Mouse (Mus musculus) liver, embryonic 14.5 days (tissue): Measurements from ENCODE around the gene Mbtd1. TPM values are rescaled to one million over a fixed set of nuclear protein-coding genes. Genes with fewer than 3 reads are reported as not detected.
A peak's percentile ranks its signal among the peaks of the same experiment; 100 is the strongest.

Source experiments
- ATAC-seq: fragments of 200-750 bp; cut with Nextera tagmentation; 2 replicates; pipeline ENCODE4 v1.8.0; 2017; ENCODE audit warnings: moderate number of reproducible peaks, mild to moderate bottlenecking, moderate library complexity; ENCODE audit not compliant: insufficient read depth
- DNase-seq, 3 experiments: peaks; one replicate each; pipeline ENCODE4 v3.0.0-alpha.2; 2012 to 2013; ENCODE audit warnings: low read depth in 3 of 3, low spot score in 3 of 3
- H3K27ac ChIP-seq: fragments of 300-500 bp; sonication (generic); 2 replicates; pipeline ENCODE4 v1.5.1; 2014; ENCODE audit warnings: moderate library complexity, mild to moderate bottlenecking, control low read depth, inconsistent platforms
- H3K27me3 ChIP-seq: fragments of 300-500 bp; sonication (generic); 2 replicates; pipeline ENCODE4 v1.6.1; 2014; ENCODE audit warnings: mild to moderate bottlenecking, low read length, moderate library complexity; ENCODE audit not compliant: control insufficient read depth, insufficient read depth
- H3K36me3 ChIP-seq: fragments of 300-500 bp; sonication (generic); replicated peaks from 2 replicates; pipeline ENCODE4 v1.6.1; 2014; ENCODE audit warnings: low read depth; ENCODE audit not compliant: control insufficient read depth, insufficient read depth
- H3K4me1 ChIP-seq, 2 experiments: fragments of 200-500 bp in 1 of 2; fragments of 300-500 bp in 1 of 2; sonication (generic) in 1 of 2; replicated peaks; 2 replicates each; pipeline ENCODE4 v1.6.1; 2012 to 2014; ENCODE audit warnings: antibody characterized with exemption in 1 of 2, inconsistent platforms in 1 of 2, low read length in 1 of 2; ENCODE audit not compliant: control insufficient read depth in 2 of 2, insufficient read depth in 2 of 2
- H3K4me2 ChIP-seq: fragments of 300-500 bp; sonication (generic); 2 replicates; pipeline ENCODE4 v1.6.1; 2014; ENCODE audit warnings: low read depth, mild to moderate bottlenecking, control low read depth, moderate library complexity
- H3K4me3 ChIP-seq, 2 experiments: fragments of 200-500 bp in 1 of 2; fragments of 300-500 bp in 1 of 2; sonication (generic) in 1 of 2; 2 replicates each; pipeline ENCODE4 v1.5.1; 2012 to 2014; ENCODE audit warnings: low read depth in 2 of 2, low read length in 2 of 2, mild to moderate bottlenecking in 2 of 2, control low read depth in 1 of 2, inconsistent platforms in 1 of 2, moderate library complexity in 1 of 2; ENCODE audit not compliant: insufficient read depth in 1 of 2
- H3K9ac ChIP-seq: fragments of 300-500 bp; sonication (generic); replicated peaks from 2 replicates; pipeline ENCODE4 v1.6.1; 2014; ENCODE audit warnings: mild to moderate bottlenecking, control low read depth, moderate library complexity
- H3K9me3 ChIP-seq: fragments of 300-500 bp; sonication (generic); 2 replicates; pipeline ENCODE4 v1.6.1; 2016; ENCODE audit warnings: low read length, mixed read lengths; ENCODE audit not compliant: control insufficient read depth
- CTCF ChIP-seq: IDR thresholded peaks from 2 replicates; pipeline ENCODE4 v1.5.1; 2016; ENCODE audit warnings: antibody characterized with exemption, low read depth, control low read depth
- EP300 ChIP-seq: IDR thresholded peaks from 2 replicates; pipeline ENCODE4 v1.6.1; 2016; ENCODE audit warnings: antibody characterized with exemption, low read depth
- WGBS: fragments of 180-500 bp; shearing (Covaris S2); extraction: QIAGEN DNeasy Blood & Tissue Kit; methylation state at CpG from one replicate; pipeline ENCODE4 v1.1.7; 2014; ENCODE audit not compliant: insufficient replicate concordance; 5-methylcytosine and 5-hydroxymethylcytosine counted together
- polyA plus RNA-seq, 2 experiments: library from polyadenylated mRNA; depleted of rRNA in 1 of 2; stranded (reverse) in 1 of 2; unstranded in 1 of 2; fragments of >200 nt; fragmentation: Nextera tagmentation in 1 of 2; extraction: Ambion mirVana in 1 of 2; gene quantifications; 2 replicates each; pipeline versions ENCODE4 v1.2.1 to v1.2.3; 2012 to 2014

The Mbtd1 gene
- polyA plus RNA-seq, 2 experiments, result 3.7 to 5.8 TPM

DNA sequence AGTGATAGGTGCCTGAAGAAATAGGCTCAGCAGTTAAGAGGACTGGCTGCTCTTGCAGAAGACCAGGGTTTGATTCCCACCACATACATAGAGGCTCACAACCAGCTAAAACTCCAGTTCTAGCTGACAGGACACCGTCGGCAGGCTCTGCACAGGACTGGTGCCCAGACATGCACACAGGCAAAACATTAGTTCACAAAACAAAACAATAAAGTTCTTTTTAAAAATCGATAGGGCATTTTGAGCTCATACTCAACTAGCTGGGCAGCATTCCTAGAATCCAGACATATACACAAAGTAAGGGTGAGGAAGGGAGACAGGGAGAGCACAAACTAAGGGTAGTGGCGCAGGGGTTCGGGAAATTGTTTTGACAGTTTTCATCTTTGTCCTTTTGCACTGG, 108.9 kb downstream of the Mbtd1 start:
- no peaks in the 10 kb centered on the region for H3K9me3 ChIP-seq
- no peaks in the 10 kb centered on the region for H3K27me3 ChIP-seq
- DNase-seq (no peak), ATAC-seq (no peak)
- H3K36me3 ChIP-seq, result no peaks in the 10 kb centered on the region
- H3K9ac ChIP-seq, result peak overlapping the region; percentile 79
- H3K4me1 ChIP-seq, result peaks cover 15 to 16% of the 10 kb centered on the region in 2 experiments
- WGBS, result 46% methylated on average over 5 of the region's 5 CpGs
- peak overlapping the region; percentile 72 to 91 for H3K4me3 ChIP-seq
- TF ChIP-seq EP300 (no peak), CTCF (no peak)
- peak overlapping the region; percentile 100 for H3K4me2 ChIP-seq
- H3K27ac ChIP-seq, result peak overlapping the region; percentile 100

DNA sequence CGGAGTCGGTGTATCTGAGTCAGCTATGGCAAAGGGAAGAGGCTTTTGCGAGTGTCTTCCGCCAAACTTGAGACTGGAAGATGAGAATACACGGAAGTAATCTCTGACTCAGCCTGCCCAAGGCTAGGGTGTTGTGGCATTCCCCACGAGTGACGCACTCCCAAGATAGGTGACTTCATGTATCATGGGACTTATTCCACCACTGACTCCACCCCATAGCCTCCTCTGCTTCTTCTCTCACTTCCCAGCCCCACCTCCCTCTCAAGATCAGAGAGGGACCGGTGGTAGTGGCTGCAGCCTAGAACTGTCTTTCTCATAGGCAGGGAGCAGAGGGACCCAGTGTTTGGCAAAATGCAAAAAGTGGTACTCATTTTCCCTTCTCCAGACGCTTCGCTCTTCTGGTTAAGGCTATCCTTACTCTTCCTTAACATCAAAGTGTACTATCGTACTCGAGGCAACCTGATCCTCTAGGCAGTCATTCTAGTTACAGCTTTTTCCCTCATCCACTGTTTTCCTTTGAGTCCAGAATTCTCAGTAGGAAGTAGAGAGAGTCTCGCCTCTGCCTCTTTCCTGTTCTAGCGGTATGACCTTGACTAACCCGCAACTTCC, 109.6 kb downstream of the Mbtd1 start:
- no peaks in the 10 kb centered on the region for H3K9me3 ChIP-seq
- ATAC-seq (peak; percentile 72), DNase-seq (peak; percentile 74 to 92 (median 75))
- H3K9ac ChIP-seq, result peak overlapping the region; percentile 79
- H3K27ac ChIP-seq, result peak overlapping the region; percentile 100
- TF ChIP-seq CTCF (no peak), EP300 (no peak)
- no peaks in the 10 kb centered on the region for H3K27me3 ChIP-seq
- no peaks in the 10 kb centered on the region for H3K36me3 ChIP-seq
- H3K4me3 ChIP-seq, result peak overlapping the region; percentile 72 to 91
- WGBS, result under 1% methylated on average over 15 of the region's 15 CpGs
- H3K4me2 ChIP-seq, result peak overlapping the region; percentile 100
- peaks cover 15 to 16% of the 10 kb centered on the region in 2 experiments for H3K4me1 ChIP-seq

- Histone ChIP-seq H3K9me3 (no peaks in the 10 kb centered on the region), H3K4me3 (peak within 1 kb of the TSS; percentile 88 to 91), H3K9ac (peak within 1 kb of the TSS; percentile 95), H3K4me1 (peaks cover 15 to 16% of the 10 kb centered on the region in 2 experiments), H3K27me3 (no peaks in the 10 kb centered on the region), H3K36me3 (no peaks in the 10 kb centered on the region), H3K4me2 (peak within 1 kb of the TSS; percentile 100), H3K27ac (peak within 1 kb of the TSS; percentile 100)
- peak; percentile 93 for ATAC-seq
- WGBS, result under 1% methylated on average over 50 of the region's 70 CpGs
- peak; percentile 90 to 93 (median 93) for DNase-seq
- TF ChIP-seq CTCF (no peak), EP300 (0 out of 2 replicates have a peak, but pooled peaks have one; percentile 9)
Observed at GRCm38 (mm10) chr11:93995720-93996305, 110.2 kb downstream of the Mbtd1 start, which contains the start of gene Spag9. TSS of gene Spag9 (plus strand) at chr11:93996091.

Other genes with a start within 250 kb of the Mbtd1 start
- gene Utp18, start 86 bp upstream of the Mbtd1 start, polyA plus RNA-seq (2012; rRNA removed), result 5.6 and 11.0 TPM in 2 replicates
- gene Utp18, start 86 bp upstream of the Mbtd1 start, polyA plus RNA-seq (2014; fragmentation: Nextera tagmentation; extraction: Ambion mirVana), result 16.2 and 18.2 TPM in 2 replicates
- gene Nme2, start 70.4 kb downstream of the Mbtd1 start, polyA plus RNA-seq (2012; rRNA removed), result 126 and 131 TPM in 2 replicates
- 102 and 117 TPM in 2 replicates for gene Nme2, start 70.4 kb downstream of the Mbtd1 start, polyA plus RNA-seq (2014; fragmentation: Nextera tagmentation; extraction: Ambion mirVana)
- gene Gm20390, start 82.4 kb downstream of the Mbtd1 start, polyA plus RNA-seq (2012; rRNA removed), result 76.8 and 131 TPM in 2 replicates
- gene Gm20390, start 82.4 kb downstream of the Mbtd1 start, polyA plus RNA-seq (2014; fragmentation: Nextera tagmentation; extraction: Ambion mirVana), result 188 and 204 TPM in 2 replicates
- 58.0 and 113 TPM in 2 replicates for gene Nme1, start 82.7 kb downstream of the Mbtd1 start, polyA plus RNA-seq (2012; rRNA removed)
- gene Nme1, start 82.7 kb downstream of the Mbtd1 start, polyA plus RNA-seq (2014; fragmentation: Nextera tagmentation; extraction: Ambion mirVana), result 185 and 201 TPM in 2 replicates
- gene Spag9, start 110.2 kb downstream of the Mbtd1 start, polyA plus RNA-seq (2012; rRNA removed), result 4.2 and 6.9 TPM in 2 replicates
- 10.8 and 12.4 TPM in 2 replicates for gene Spag9, start 110.2 kb downstream of the Mbtd1 start, polyA plus RNA-seq (2014; fragmentation: Nextera tagmentation; extraction: Ambion mirVana)